Mouse (Mus musculus): Measurements from ENCODE around the gene Rad51b.

Gene Rad51b

DNA sequence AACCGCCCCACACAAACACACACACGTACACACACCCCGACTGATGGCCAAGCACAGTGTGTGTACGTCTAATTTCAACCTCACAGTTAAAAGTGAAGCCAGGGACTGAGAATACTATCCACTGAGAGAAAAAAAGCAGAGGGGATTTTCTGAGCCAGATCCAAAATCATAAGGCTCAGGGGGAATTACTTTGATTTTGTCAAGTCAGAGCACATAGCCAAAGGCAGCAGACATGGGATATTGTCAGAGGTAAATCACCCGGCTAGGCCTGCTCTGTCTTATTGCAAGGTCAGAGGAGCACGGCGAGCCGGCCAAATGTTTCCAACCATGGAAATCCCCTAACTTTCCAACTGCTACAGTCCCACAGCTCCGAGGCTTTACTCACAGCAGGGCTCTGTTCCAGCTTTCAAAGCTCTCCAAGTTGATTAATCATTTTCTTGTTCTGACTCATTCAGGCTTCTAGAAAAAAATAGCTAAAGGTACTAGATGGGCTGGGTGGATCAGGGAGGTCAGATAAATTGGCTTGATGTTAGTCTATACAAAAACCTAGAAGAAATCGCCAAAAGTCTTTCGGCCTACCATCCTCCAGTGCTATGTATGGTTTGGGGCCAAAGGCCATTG lies 303.2 kb downstream of the Rad51b start:
- no peak overlapping the region for H3K4me3 ChIP-seq (replicated peaks; ENCODE audit: low read length)
- H3K9me3 ChIP-seq (ENCODE audit: low read length) = no peaks in the 10 kb centered on the region
- H3K4me1 ChIP-seq (replicated peaks; ENCODE audit: low read depth, low read length) = no peaks in the 10 kb centered on the region
- no peak for TF ChIP-seq CTCF (conservative IDR thresholded peaks at IDR 0.05; ENCODE audit: low read length)
- TF ChIP-seq POU5F1 (IDR thresholded peaks at IDR 0.05; ENCODE audit: borderline replicate concordance, low read length) = no peak
- TF ChIP-seq NANOG (IDR thresholded peaks at IDR 0.05; ENCODE audit: borderline replicate concordance, low read length) = no peak
- no peaks in the 10 kb centered on the region for H3K27me3 ChIP-seq (ENCODE audit: insufficient read depth, low read length)
- no peaks in the 10 kb centered on the region for H3K36me3 ChIP-seq (ENCODE audit: insufficient read depth, low read length)

- no peak overlapping the region for H3K4me3 ChIP-seq (replicated peaks; ENCODE audit: low read length)
- no peaks in the 10 kb centered on the region for H3K36me3 ChIP-seq (ENCODE audit: insufficient read depth, low read length)
- TF ChIP-seq CTCF (conservative IDR thresholded peaks at IDR 0.05; ENCODE audit: low read length) (no peak), NANOG (IDR thresholded peaks at IDR 0.05; ENCODE audit: borderline replicate concordance, low read length) (no peak), POU5F1 (IDR thresholded peaks at IDR 0.05; ENCODE audit: borderline replicate concordance, low read length) (no peak)
- no peaks in the 10 kb centered on the region for H3K4me1 ChIP-seq (replicated peaks; ENCODE audit: low read depth, low read length)
- no peaks in the 10 kb centered on the region for H3K27me3 ChIP-seq (ENCODE audit: insufficient read depth, low read length)
- no peaks in the 10 kb centered on the region for H3K9me3 ChIP-seq (ENCODE audit: low read length)
These were observed 305.6 kb downstream of the Rad51b start for GRCm38 (mm10) chr12:79602641-79603040.

DNA sequence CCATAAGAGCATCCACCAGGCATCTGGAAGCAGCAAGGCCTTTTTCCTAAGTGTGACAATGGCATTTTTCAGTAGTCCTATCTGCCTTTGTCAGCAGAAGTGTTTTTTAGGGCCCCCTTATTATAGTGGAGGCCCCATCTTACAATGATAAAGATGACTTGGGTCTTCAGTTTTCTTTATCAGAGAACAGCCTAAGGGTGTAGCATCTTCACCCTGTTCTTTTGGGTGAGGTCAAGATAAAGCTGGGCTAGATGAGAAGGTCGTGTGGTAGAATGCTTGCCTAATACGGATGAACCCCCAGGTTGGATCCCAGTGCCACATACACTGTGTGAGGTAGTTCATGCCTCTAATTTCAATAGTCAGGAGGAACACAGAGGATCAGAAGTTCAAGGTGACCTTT lies 307.8 kb downstream of the Rad51b start:
- H3K4me3 ChIP-seq (replicated peaks; ENCODE audit: low read length) = no peak overlapping the region
- H3K4me1 ChIP-seq (replicated peaks; ENCODE audit: low read depth, low read length) = no peaks in the 10 kb centered on the region
- no peak for TF ChIP-seq POU5F1 (IDR thresholded peaks at IDR 0.05; ENCODE audit: borderline replicate concordance, low read length)
- no peak for TF ChIP-seq CTCF (conservative IDR thresholded peaks at IDR 0.05; ENCODE audit: low read length)
- no peak for TF ChIP-seq NANOG (IDR thresholded peaks at IDR 0.05; ENCODE audit: borderline replicate concordance, low read length)
- H3K9me3 ChIP-seq (ENCODE audit: low read length) = no peaks in the 10 kb centered on the region
- H3K27me3 ChIP-seq (ENCODE audit: insufficient read depth, low read length) = no peaks in the 10 kb centered on the region
- H3K36me3 ChIP-seq (ENCODE audit: insufficient read depth, low read length) = no peaks in the 10 kb centered on the region

DNA sequence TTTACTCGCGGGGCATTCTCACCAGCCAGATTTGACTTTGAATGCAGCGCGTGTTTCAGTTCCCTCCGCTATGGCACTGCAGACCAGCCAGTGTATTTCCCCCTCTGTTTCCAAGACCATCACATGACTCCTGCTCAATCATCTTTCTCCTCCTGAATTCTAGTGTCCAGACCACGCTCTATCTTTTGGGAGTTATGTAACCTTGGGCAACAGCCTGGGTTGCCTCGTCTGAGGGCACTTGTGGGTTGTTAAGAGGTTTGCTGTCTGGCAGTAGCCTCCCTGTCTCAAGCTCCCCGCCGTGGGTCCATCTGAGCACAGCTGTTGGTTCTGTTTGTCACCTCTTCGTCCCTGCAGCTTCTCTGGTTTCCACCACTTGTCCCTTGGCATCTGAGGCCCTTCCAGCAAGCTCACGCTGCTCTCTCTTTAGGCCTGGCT lies 309.1 kb downstream of the Rad51b start:
- no peaks in the 10 kb centered on the region for H3K27me3 ChIP-seq (ENCODE audit: insufficient read depth, low read length)
- no peaks in the 10 kb centered on the region for H3K4me1 ChIP-seq (replicated peaks; ENCODE audit: low read depth, low read length)
- H3K9me3 ChIP-seq (ENCODE audit: low read length) = no peaks in the 10 kb centered on the region
- no peak overlapping the region for H3K4me3 ChIP-seq (replicated peaks; ENCODE audit: low read length)
- H3K36me3 ChIP-seq (ENCODE audit: insufficient read depth, low read length) = no peaks in the 10 kb centered on the region
- TF ChIP-seq CTCF (conservative IDR thresholded peaks at IDR 0.05; ENCODE audit: low read length) (no peak), POU5F1 (IDR thresholded peaks at IDR 0.05; ENCODE audit: borderline replicate concordance, low read length) (no peak), NANOG (IDR thresholded peaks at IDR 0.05; ENCODE audit: borderline replicate concordance, low read length) (no peak)

GRCm38 (mm10) chr12:79609399-79610010 lies 312.4 kb downstream of the Rad51b start:
- no peaks in the 10 kb centered on the region for H3K9me3 ChIP-seq (ENCODE audit: low read length)
- no peaks in the 10 kb centered on the region for H3K36me3 ChIP-seq (ENCODE audit: insufficient read depth, low read length)
- H3K27me3 ChIP-seq (ENCODE audit: insufficient read depth, low read length) = no peaks in the 10 kb centered on the region
- no peak overlapping the region for H3K4me3 ChIP-seq (replicated peaks; ENCODE audit: low read length)
- TF ChIP-seq CTCF (conservative IDR thresholded peaks at IDR 0.05; ENCODE audit: low read length) (no peak), NANOG (IDR thresholded peaks at IDR 0.05; ENCODE audit: borderline replicate concordance, low read length) (peak; percentile 31; the same call in 1 of the 2 replicates), POU5F1 (IDR thresholded peaks at IDR 0.05; ENCODE audit: borderline replicate concordance, low read length) (no peak)
- H3K4me1 ChIP-seq (replicated peaks; ENCODE audit: low read depth, low read length) = peaks cover 20% of the 10 kb centered on the region

DNA sequence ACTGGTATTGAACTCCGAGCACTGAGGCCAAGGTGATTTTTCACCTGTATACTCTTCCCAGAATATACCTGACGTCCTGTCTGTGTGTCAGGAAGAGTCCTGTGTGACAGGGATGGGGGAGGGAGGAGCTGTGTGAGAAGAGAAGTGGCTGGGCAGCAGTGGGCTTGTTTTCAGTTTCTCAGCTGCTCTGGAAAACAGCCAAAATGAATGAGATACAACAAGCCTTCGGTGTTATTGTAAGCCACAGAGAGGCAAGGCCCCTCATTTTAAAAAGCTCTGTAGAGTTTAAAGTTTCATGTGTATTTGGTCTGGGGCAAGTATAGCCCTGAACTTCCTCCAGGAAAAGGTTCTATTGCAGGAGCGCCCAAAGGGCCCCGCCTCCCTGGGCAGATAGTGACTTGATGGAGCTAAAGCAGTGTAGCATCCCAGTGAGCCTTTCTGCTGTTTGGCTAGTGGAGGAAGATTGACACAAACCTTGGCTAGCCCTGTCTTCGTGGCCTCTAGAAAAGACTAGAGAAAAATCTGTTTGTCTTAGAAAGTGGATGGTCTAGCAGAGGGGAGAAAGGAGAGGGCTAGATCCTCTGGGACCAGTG lies 313.5 kb downstream of the Rad51b start:
- TF ChIP-seq NANOG (IDR thresholded peaks at IDR 0.05; ENCODE audit: borderline replicate concordance, low read length) (no peak), POU5F1 (IDR thresholded peaks at IDR 0.05; ENCODE audit: borderline replicate concordance, low read length) (no peak), CTCF (conservative IDR thresholded peaks at IDR 0.05; ENCODE audit: low read length) (no peak)
- no peak overlapping the region for H3K4me3 ChIP-seq (replicated peaks; ENCODE audit: low read length)
- no peaks in the 10 kb centered on the region for H3K27me3 ChIP-seq (ENCODE audit: insufficient read depth, low read length)
- H3K36me3 ChIP-seq (ENCODE audit: insufficient read depth, low read length) = no peaks in the 10 kb centered on the region
- H3K4me1 ChIP-seq (replicated peaks; ENCODE audit: low read depth, low read length) = peaks cover 27% of the 10 kb centered on the region
- H3K9me3 ChIP-seq (ENCODE audit: low read length) = no peaks in the 10 kb centered on the region

- H3K27me3 ChIP-seq (ENCODE audit: insufficient read depth, low read length) = no peaks in the 10 kb centered on the region
- peaks cover 31% of the 10 kb centered on the region for H3K4me1 ChIP-seq (replicated peaks; ENCODE audit: low read depth, low read length)
- H3K36me3 ChIP-seq (ENCODE audit: insufficient read depth, low read length) = no peaks in the 10 kb centered on the region
- no peaks in the 10 kb centered on the region for H3K9me3 ChIP-seq (ENCODE audit: low read length)
- TF ChIP-seq CTCF (conservative IDR thresholded peaks at IDR 0.05; ENCODE audit: low read length) = no peak
- H3K4me3 ChIP-seq (replicated peaks; ENCODE audit: low read length) = no peak overlapping the region
These were observed 314.6 kb downstream of the Rad51b start for GRCm38 (mm10) chr12:79611665-79612064.

GRCm38 (mm10) chr12:79612334-79613060 lies 315.4 kb downstream of the Rad51b start:
- Histone ChIP-seq H3K9me3 (ENCODE audit: low read length) (no peaks in the 10 kb centered on the region), H3K4me1 (replicated peaks; ENCODE audit: low read depth, low read length) (peaks cover 31% of the 10 kb centered on the region), H3K36me3 (ENCODE audit: insufficient read depth, low read length) (no peaks in the 10 kb centered on the region), H3K27me3 (ENCODE audit: insufficient read depth, low read length) (no peaks in the 10 kb centered on the region), H3K4me3 (replicated peaks; ENCODE audit: low read length) (peak overlapping the region; percentile 66)
- TF ChIP-seq POU5F1 (IDR thresholded peaks at IDR 0.05; ENCODE audit: borderline replicate concordance, low read length) (no peak), NANOG (IDR thresholded peaks at IDR 0.05; ENCODE audit: borderline replicate concordance, low read length) (no peak), CTCF (conservative IDR thresholded peaks at IDR 0.05; ENCODE audit: low read length) (peak; percentile 59)

Measured in E14TG2a.4 (cell line).